Mouse (Mus musculus) urinary bladder, adult 2 months (tissue): ENCODE results near the gene 4930469K13Rik. TPM values are rescaled to one million over a fixed set of nuclear protein-coding genes. Genes with fewer than 3 reads are reported as not detected.

Experiments used
- DNase-seq: peaks from one replicate; pipeline ENCODE4 v3.0.0; 2022; ENCODE audit warnings: low spot score
- polyA plus RNA-seq: library from polyadenylated mRNA; depleted of rRNA; stranded (reverse); fragments of >200 nt; gene quantifications from 2 replicates; pipeline ENCODE4 v1.2.3, GENCODE M21; 2012

4930469K13Rik gene
- polyA plus RNA-seq, 1 experiment, result not detected

DNA sequence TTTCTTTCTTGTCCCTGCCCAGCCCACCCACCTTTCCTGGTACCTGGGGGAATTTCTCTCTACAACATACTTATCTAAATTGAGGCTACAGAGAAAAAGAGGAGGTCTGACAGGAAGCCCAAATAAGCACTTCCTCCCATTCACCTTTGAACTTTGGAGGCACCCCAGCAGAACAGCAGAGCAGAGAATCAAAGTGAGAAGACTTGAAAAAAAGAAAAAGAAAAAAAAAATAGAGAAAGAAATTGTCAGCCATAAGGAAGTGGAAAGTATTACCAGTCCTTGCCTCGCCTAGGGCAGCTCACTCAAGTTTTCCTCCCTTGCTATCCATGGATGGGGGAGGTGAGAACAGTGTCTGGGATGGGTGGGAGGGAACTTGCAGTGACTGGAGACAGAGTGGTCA lies 55.5 kb downstream of the 4930469K13Rik start:
- DNase-seq, result no peak

DNA sequence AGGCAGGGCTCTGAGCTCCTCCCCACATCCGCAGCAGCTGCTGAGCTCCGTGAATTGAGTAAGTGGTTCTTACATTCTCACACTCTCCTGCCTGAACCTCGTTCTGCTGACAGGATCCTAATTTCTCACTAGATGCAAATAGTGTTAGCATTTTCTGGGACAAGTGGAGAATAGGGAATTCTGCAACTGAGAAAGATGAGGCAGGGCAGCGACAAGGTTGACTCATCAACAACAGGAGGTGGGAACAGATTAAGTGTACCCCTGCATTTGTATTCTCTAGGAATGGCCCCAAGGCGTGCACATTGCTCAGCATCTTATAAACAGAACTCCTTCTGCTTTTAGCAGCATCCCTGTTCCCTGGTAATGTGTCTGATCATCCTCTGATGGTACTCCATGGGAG lies 58.3 kb downstream of the 4930469K13Rik start:
- DNase-seq, result no peak

DNA sequence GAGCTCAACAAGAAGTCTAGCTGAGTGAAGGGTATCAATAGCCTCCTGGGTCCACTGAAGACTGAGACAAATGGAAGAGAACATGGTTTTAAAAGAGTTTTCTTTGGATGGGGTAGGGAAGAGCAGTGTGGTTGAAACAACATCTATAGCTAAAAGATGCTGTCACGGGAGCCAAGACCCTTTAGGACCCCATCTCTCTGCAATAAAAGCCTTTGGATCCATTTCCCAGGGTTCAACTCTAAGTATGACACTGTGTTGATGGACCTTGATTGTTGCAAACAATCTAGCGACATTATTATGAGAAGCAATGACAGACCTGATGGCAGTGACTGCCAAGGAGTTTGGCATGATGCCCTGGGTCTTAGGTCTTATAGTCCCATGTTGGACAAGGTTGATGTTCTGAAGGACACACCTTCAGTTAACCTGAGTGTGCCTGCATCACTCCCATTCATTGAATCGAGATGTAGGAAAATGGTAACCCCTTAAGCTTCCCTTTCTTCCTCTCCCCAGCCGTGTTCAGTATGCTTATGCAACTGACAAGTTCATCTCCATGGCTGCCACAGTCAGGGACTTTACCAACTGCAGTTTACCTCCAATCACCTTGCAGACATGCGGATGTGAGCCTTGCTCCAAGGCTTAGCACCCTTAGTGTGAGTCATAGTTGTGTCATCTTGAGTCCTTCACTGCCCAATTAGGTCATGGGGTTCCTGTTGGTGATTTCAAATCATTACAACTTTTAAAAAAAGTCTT lies 62.3 kb downstream of the 4930469K13Rik start:
- DNase-seq, result no peak

DNA sequence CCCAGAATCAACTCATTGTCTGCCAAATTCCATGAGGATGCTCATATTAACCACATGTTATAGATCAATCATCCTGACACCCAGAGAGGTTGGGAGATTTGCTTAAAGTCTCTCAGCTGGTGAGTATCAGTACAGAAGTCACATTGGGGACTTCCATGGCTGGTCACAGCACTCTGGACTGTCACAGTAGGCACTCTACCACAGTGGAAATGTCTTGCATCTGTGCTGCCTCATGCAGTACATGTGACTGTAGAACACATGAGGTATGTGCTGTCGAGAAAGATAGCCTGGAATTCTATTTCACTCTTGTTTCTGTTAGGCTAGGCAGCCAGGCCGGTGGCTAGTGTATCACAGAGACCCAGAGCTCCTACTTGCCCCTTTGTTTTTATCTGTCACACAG lies 63.6 kb downstream of the 4930469K13Rik start:
- DNase-seq, result no peak

DNA sequence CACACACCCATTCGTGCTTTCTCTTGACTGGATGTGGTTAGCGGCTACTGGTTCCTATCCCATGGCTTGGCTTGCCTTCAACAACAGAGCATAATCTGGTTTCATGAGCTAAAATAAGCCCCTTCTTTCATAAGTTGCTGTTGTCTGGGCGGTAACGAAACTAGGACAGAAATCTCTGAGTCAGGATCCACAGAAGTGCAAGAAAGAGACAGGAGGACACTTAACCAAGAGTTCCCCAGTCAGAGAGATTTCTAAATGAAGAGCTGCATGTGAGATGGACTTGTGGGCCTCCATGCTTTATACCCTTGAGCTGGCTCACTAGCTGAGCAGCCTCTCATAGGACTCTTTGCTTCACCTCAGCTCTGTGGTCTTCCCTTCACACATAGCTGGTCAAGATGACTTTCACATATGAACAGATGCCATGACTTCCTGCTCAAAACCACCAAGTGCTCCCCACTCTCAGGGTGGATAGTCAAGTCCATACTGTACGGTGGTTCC lies 64.3 kb downstream of the 4930469K13Rik start:
- no peak for DNase-seq

- no peak for DNase-seq
These were observed 67.1 kb downstream of the 4930469K13Rik start for GRCm38 (mm10) chr11:34031015-34031805.

DNA sequence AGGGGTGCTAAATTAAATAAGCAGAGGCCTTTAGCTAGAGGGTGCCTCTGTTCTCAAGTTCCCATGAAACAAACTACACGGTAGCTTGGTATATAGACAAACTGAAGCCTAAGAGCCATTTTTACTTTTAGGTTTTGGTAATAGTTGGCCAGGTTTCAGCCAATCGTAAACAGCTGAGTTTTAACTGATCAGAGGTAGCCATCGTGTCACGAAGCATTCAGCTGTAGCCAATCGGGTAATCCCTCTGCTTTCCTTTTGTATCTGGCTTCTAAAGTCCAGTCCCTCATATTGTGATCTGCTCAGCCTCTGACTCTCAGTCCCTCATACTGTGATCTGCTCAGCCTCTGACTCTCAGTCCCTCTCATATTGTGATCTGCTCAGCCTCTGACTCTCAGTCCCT lies 68.7 kb downstream of the 4930469K13Rik start:
- DNase-seq, result no peak

DNA sequence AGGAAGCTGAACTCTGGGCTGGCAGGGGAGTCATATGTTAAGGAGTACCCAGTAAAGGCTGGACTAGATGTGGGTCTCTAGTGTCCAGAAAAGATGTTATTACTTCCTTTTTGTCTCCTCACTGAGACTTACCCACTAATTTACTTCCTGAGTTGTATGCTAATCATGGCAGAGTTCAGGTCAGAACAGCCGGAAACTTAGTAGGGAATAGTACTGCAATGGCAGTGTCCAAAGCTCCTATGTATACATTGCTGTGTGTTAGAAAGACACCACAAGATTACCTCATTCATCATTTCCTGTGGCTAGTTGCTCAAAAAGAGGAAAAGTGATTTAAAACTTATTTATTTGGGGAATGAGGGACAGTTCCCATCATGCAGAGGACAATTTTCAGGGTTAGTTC lies 73.3 kb downstream of the 4930469K13Rik start:
- no peak for DNase-seq

- DNase-seq, result no peak
These were observed 86.2 kb downstream of the 4930469K13Rik start for GRCm38 (mm10) chr11:34012007-34012652.

GRCm38 (mm10) chr11:34010859-34011172 lies 87.5 kb downstream of the 4930469K13Rik start:
- no peak for DNase-seq

DNA sequence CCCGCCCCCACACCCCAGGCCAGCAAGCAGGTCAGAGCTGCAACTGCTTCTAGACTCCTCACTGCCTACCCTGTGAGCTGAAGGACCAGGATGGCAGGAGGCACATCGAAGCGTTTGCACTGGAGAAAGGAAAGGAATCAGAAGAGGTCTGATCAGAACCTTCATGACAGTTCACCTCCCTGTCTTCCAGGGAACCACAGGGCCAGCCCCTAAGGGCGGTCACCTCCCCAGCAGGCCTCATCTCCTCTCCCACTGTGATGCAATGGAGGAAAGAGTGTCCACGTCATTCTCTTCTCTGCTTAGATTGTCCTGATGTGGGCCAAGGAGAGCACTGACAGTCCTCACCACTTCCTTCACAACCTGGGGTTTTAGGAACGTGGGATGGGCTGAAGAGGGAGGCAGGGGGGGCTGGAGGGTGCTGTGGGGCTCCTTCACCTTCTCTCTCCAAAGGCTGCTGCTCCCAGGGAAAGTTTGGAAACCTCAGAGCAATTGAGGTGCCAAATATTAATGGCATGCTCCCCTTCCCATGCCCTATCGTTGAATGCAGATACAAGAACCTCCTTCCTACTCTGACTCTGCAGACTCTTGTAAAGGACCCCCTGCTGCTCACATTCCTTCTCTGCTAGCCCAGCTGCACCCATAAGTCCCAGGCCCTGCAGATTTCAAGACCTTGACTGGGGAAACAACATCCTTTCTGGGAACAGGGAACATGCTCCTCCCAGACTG lies 88.1 kb downstream of the 4930469K13Rik start:
- no peak for DNase-seq

GRCm38 (mm10) chr11:34009316-34010087 lies 88.9 kb downstream of the 4930469K13Rik start:
- DNase-seq, result no peak

DNA sequence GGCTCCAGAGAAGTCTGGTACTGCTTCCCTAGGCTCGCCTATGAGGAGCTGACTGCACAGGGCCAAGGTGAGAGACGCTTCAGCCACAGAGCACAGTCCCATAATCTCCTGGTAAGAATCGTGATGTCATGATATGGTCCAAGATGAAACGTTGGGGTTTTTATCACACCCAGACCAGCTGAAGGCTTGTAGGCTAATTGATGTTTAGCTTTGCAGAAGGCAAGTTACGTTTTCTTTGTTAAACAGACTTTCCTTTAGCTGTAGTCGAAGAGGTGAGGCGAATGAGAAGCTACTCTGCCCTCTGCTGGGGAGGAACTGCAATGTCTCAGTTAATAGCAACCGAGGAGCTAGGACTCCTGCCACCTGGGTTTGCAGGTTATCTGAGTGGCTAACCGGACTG lies 89.7 kb downstream of the 4930469K13Rik start:
- DNase-seq, result no peak

DNA sequence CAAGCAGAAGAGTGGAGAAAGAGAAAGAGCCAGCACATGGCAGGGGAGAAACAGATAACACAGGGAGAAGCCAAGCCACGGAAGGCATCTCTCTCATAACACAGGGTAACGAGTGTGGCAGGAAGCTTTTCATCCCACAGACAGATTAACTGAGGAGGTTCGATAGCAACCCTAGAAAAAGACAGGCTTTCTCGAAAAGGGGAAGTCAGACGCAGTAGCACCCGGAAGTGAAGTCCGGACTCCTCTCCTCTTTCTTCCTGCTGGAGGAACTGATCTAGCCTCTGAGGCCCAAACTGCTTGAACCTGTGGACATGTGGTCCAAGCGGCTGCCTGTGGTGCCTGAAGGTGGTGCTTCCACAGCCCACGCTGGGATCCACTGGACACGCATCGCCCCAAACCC lies 90.1 kb downstream of the 4930469K13Rik start:
- DNase-seq, result no peak

DNA sequence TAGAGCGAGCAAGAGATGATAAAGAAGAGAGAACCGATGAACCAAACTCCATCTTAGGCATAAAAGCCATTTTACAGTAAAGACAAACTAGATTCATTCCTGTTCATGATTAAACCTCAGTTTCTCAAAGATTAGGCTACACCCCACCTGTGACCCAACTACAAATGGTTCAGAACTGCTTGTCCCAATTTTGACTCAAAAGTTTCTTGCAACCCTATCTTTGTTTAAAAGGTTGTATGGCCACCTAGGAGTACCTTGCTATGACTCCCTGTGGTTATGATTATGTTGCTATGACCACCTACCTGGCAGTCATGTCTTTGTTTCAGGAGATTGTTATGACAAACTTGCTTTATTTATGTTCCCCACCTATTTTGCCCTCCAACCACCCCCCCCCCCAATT lies 90.7 kb downstream of the 4930469K13Rik start:
- DNase-seq, result no peak

DNA sequence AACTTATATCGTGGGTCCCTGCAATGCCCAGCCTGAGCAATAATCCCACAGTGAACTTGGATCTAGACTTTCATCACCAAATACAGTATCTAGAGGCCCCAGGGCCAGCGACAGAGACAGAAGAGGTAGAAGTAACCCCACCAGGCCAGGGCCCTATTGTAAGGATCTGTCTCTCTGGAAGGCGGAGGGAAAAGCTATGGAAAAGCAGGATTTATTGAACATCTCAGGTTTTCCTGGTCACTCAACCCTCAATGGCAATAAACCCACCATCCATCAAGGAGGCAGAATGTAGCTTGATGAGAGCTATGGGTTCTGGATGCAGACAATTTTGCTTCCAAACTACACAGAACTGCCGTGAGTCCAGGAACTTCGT lies 95.8 kb downstream of the 4930469K13Rik start:
- DNase-seq, result peak; percentile 5

DNA sequence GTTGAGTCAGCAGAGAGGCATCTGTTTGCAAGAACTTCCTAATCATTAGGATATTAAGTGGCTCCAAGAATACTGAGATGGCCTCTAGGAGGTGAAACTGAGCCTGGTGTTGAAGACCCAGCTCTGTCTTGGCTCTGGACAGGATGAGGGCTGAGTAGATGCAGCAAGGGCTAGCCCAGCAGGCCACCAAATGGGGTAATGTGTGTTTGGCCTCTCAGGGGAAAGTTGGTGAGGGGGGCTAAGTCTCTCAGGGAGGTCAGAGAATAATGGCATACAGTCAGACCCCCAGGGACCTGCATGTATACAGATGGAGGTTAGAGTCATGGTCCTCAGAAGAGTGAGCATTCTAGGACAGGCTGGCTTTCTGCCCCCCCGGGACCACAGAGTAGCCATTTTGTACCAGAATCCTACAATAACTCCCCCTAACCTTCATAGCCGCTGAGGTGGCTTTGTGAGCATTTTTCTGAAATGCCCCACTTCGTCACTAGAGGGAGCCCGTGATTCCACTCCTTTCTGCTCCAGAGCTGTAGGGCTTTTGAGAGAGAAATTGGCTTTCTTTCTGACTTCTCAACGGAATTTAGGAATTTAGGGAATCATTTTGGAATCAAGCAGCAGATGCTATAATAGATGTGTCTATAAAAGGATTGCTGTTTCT lies 96.3 kb downstream of the 4930469K13Rik start:
- DNase-seq, result peak; percentile 19

GRCm38 (mm10) chr11:34000416-34000815 lies 97.9 kb downstream of the 4930469K13Rik start:
- DNase-seq, result peak; percentile 3

DNA sequence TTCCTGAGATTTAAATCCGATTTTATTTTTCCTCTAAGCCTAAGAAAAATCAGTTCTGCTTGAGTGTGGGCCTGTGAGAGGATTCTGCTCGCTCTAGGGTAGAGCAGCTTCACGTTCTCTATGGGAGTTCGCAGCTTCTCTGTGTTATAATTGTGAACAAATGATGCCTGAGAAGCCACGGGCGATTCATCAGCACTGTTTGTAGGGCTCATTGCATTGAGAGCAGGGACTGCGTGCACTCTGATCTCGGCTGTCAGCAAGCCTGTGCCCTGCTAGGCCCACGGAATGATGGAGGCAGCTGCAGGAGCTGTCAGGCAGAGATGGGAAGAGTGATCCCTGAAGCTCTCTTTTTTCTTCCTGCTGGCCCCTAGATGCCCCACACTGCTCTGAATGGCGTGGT lies 100.1 kb downstream of the 4930469K13Rik start:
- DNase-seq, result peak; percentile 9

GRCm38 (mm10) chr11:33993496-33993895 lies 104.9 kb downstream of the 4930469K13Rik start:
- no peak for DNase-seq

DNA sequence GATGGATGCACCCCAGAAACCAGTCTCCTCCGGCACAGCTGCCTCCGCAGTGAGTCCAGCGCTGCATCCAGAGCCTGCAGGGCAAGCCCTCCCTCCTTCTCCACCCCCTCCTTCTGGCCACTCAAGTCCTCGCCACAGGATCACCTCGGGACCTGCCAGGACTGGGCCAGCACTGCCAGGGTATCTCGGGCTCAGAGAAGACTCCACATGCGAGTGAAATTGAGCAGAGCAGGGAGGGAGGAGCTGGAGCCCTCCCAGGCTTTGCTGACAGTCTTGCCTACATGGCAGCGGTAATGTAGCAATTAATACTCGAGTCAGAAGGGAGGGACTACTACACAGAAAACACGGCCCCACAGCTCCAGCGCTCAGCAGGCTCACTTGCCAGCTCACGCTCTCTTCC lies 105.4 kb downstream of the 4930469K13Rik start, which contains the start of gene Kcnip1:
Gene Kcnip1 (minus strand): TSS at position 215 of the 400 bp plus-strand sequence.
- peak; percentile 23 for DNase-seq
